Mouse (Mus musculus): ENCODE measurements around the gene Ceacam18. TPM values are rescaled to one million over a fixed set of nuclear protein-coding genes. Genes with fewer than 3 reads are reported as not detected.

Ceacam18 gene
- not detected in 2 replicates for polyA plus RNA-seq (2012; ENCODE audit: insufficient read depth, insufficient read length, missing spikeins)

DNA sequence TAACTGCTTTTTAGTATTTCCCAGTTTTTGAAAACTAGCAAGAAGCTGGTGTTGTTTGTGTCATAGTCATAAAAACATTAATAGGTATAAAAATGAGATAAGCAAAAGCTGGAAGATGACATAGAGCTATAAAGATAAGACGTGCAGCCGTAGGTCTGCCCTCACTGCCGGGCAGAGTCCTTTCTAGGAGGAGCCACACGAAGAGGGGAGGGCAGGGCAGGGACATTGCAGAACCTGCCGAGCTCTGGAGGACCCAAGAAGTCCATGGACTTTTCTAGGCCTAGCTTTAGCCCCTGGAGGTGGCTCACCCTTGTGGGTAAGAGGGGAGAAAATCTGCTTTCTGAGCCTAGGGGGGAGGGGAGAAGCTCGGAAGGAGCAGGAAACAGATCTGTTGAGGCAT, at the start of gene Ceacam18:
Gene Ceacam18 (plus strand): TSS at position 208 of the 400 bp plus-strand sequence.
- Histone ChIP-seq H3K4me1 (ENCODE audit: control insufficient read depth, insufficient read depth, low read length) (peaks cover 24% of the 10 kb centered on the region), H3K27ac (ENCODE audit: insufficient read depth, low read depth, low read length) (no peak within 1 kb of the TSS), H3K4me3 (ENCODE audit: insufficient read depth, low read length) (no peak within 1 kb of the TSS)
- TF ChIP-seq CTCF (IDR thresholded peaks at IDR 0.05; ENCODE audit: low read depth, low read length) (no peak), POLR2A (IDR thresholded peaks at IDR 0.05; ENCODE audit: borderline replicate concordance, low read depth, low read length) (no peak)

DNA sequence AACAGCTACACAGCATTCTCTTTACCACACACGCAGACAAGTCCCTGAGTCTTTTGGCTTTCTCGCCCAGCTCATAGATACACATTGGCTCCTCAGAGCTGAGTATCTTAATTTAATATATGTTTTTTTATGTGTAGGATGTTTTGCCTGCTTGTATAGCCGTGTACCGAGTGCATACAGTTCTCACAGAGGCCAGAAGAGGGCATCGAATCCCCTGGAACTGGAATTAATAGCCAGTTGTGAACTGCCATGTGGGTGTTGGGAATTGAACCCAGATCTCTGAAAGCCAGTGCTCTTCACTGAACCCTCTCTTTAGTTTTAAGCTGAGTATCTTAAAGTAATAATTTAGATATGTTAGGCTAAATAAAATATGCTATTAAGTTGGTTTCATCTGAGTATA, 49.7 kb upstream of the Ceacam18 start:
- Histone ChIP-seq H3K4me1 (ENCODE audit: control insufficient read depth, insufficient read depth, low read length) (peaks cover 10% of the 10 kb centered on the region), H3K27ac (ENCODE audit: insufficient read depth, low read depth, low read length) (no peak overlapping the region), H3K4me3 (ENCODE audit: insufficient read depth, low read length) (no peak overlapping the region)
- no peak for TF ChIP-seq POLR2A (IDR thresholded peaks at IDR 0.05; ENCODE audit: borderline replicate concordance, low read depth, low read length)
- TF ChIP-seq CTCF (IDR thresholded peaks at IDR 0.05; ENCODE audit: low read depth, low read length): no peak

DNA sequence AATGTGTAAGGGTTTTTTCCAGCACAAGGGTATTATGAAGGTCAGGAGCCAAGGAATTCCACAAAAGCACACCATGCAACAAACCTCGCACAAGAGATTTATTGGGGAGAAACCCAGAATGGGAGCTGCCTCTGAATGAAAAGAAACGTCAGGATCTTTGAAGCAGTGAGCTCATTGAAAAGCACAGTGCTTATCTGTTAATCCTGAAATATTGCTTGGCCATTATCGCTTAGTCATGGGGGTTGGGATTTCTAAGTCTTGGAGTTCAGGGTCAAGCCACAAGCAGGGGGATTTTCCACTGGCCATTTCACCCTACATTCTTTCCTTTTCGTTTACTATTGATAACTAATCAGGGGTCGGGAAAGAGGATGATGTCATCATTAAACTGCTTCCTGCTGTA, 32.6 kb upstream of the Ceacam18 start:
- no peak for TF ChIP-seq POLR2A (IDR thresholded peaks at IDR 0.05; ENCODE audit: borderline replicate concordance, low read depth, low read length)
- no peak for TF ChIP-seq CTCF (IDR thresholded peaks at IDR 0.05; ENCODE audit: low read depth, low read length)
- peaks cover 10% of the 10 kb centered on the region for H3K4me1 ChIP-seq (ENCODE audit: control insufficient read depth, insufficient read depth, low read length)
- no peak overlapping the region for H3K4me3 ChIP-seq (ENCODE audit: insufficient read depth, low read length)
- H3K27ac ChIP-seq (ENCODE audit: insufficient read depth, low read depth, low read length): no peak overlapping the region

DNA sequence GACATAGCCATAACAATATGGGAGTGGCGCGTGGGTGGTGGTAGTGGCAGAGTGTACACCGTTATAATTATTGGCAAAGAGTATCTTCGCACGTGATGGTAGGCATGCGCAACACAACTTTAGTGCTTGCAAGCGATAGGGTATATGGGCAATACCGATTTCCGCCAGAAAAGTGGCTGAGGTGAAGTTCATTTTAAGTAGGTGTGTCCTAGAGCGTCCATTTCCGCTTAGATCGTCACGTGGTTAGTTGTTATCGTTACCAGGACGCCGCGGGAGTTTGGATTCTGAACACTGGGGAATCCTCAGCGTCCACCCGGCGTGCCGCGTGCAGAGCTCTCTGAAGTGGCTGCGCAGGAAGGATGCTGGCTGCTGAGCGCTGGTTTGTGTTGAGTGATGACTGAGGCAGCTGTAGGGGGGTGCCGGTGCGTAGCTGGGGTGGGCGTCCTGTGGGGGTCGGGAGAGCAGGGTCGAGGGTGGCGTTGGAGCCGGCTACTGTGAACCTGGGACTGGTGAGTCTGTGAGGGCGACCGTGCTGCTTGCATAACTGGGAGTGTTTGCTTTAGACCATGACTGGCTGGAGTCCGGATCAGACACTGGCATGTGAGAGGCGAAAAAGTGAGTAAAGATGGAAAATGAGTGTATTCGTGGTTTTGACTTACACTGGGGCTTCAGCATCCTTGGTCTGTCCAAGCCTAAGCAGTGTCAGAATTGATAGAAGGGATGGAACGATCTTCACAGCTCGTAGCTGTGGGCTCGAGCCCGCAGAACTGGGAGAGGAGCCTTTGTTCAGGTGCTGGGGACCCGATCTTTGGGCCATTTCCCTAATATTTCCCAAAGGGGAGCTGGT, 27.4 kb upstream of the Ceacam18 start, which contains the start of gene Zfp819:
Gene Zfp819 (plus strand): TSS at position 274 of the 847 bp plus-strand sequence.
- H3K4me1 ChIP-seq (ENCODE audit: control insufficient read depth, insufficient read depth, low read length): peaks cover 27% of the 10 kb centered on the region
- H3K27ac ChIP-seq (ENCODE audit: insufficient read depth, low read depth, low read length): no peak within 1 kb of the TSS
- peak within 1 kb of the TSS; percentile 21 for H3K4me3 ChIP-seq (ENCODE audit: insufficient read depth, low read length)
- TF ChIP-seq CTCF (IDR thresholded peaks at IDR 0.05; ENCODE audit: low read depth, low read length) (no peak), POLR2A (IDR thresholded peaks at IDR 0.05; ENCODE audit: borderline replicate concordance, low read depth, low read length) (no peak)

DNA sequence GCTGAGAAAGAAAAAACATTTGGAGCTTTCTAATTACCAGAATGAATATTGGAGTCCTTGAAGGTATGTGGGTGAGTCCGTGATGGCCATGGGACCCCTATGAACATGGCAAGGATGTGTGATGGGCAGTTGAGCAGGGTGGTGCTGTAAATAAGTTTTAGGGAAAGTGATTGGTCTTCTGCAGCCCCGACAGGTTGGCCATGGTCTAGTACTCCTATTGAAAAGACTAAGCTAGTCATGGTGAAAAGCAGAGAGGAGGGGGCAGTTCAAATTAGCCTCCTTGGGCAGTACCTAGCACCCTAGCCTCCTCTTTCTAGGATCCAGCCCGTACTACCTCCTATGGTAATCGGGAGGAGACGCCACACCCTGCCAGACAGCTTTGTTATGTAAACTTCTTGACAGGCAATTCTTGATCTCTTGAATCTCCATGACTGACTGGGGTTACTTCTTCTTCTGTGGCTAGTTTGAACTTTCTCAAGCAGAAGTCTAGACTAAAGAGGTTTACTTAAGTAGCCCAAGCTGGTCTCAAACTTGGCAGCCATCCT, 26.7 kb upstream of the Ceacam18 start:
- TF ChIP-seq CTCF (IDR thresholded peaks at IDR 0.05; ENCODE audit: low read depth, low read length): no peak
- no peak for TF ChIP-seq POLR2A (IDR thresholded peaks at IDR 0.05; ENCODE audit: borderline replicate concordance, low read depth, low read length)
- no peak overlapping the region for H3K4me3 ChIP-seq (ENCODE audit: insufficient read depth, low read length)
- peaks cover 27% of the 10 kb centered on the region for H3K4me1 ChIP-seq (ENCODE audit: control insufficient read depth, insufficient read depth, low read length)
- no peak overlapping the region for H3K27ac ChIP-seq (ENCODE audit: insufficient read depth, low read depth, low read length)

DNA sequence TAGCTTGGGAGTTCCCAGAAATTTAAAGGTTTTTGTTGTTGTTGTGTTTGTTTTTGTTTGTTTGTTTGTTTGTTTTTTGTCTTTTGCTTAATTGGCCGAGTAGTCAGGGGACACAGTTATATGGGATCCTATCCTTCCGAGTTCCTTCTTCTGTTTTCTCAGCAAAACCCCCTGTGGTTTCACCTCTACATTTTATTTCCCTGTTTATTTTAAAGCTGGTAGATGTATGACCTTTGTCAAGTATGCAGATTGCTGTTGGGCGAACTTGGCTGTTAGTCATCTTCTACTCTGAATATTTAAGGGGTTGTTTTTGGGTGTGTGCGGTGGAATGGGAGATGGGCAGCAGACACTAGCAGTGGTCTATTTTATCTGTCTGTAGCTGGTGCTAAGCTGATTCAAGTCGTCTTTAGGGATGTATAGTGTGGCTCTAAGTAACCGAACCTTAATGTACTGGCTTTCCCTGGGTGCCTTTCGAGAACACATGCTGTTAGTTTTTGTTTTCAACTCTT, 26.1 kb upstream of the Ceacam18 start:
- peaks cover 28% of the 10 kb centered on the region for H3K4me1 ChIP-seq (ENCODE audit: control insufficient read depth, insufficient read depth, low read length)
- H3K4me3 ChIP-seq (ENCODE audit: insufficient read depth, low read length): no peak overlapping the region
- no peak overlapping the region for H3K27ac ChIP-seq (ENCODE audit: insufficient read depth, low read depth, low read length)
- TF ChIP-seq POLR2A (IDR thresholded peaks at IDR 0.05; ENCODE audit: borderline replicate concordance, low read depth, low read length) (no peak), CTCF (IDR thresholded peaks at IDR 0.05; ENCODE audit: low read depth, low read length) (no peak)

GRCm38 (mm10) chr7:43613816-43614551, 20.5 kb upstream of the Ceacam18 start:
- H3K27ac ChIP-seq (ENCODE audit: insufficient read depth, low read depth, low read length): no peak overlapping the region
- TF ChIP-seq CTCF (IDR thresholded peaks at IDR 0.05; ENCODE audit: low read depth, low read length) (no peak), POLR2A (IDR thresholded peaks at IDR 0.05; ENCODE audit: borderline replicate concordance, low read depth, low read length) (no peak)
- H3K4me3 ChIP-seq (ENCODE audit: insufficient read depth, low read length): no peak overlapping the region
- peaks cover 12% of the 10 kb centered on the region for H3K4me1 ChIP-seq (ENCODE audit: control insufficient read depth, insufficient read depth, low read length)

DNA sequence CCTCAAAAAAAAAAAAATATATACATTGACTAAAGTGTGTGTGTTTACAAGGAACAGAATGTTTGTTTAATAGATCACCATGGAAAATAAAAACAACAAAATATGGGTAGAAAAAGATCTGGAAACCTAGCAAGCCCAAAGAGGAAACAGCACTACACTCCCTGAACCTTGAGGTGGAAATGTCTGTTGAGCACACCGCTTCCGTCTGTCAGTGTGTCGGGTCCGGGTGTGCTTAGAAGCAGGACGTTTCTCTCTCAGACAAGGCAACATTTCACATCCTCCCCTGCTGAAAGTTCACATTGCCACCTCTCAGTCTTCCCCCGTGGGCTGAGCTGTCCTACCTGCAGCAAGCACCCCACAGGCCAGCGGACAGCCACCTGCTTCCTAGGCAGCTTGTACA, 11.6 kb upstream of the Ceacam18 start:
- Histone ChIP-seq H3K4me1 (ENCODE audit: control insufficient read depth, insufficient read depth, low read length) (no peaks in the 10 kb centered on the region), H3K27ac (ENCODE audit: insufficient read depth, low read depth, low read length) (no peak overlapping the region), H3K4me3 (ENCODE audit: insufficient read depth, low read length) (no peak overlapping the region)
- no peak for TF ChIP-seq POLR2A (IDR thresholded peaks at IDR 0.05; ENCODE audit: borderline replicate concordance, low read depth, low read length)
- TF ChIP-seq CTCF (IDR thresholded peaks at IDR 0.05; ENCODE audit: low read depth, low read length): no peak

DNA sequence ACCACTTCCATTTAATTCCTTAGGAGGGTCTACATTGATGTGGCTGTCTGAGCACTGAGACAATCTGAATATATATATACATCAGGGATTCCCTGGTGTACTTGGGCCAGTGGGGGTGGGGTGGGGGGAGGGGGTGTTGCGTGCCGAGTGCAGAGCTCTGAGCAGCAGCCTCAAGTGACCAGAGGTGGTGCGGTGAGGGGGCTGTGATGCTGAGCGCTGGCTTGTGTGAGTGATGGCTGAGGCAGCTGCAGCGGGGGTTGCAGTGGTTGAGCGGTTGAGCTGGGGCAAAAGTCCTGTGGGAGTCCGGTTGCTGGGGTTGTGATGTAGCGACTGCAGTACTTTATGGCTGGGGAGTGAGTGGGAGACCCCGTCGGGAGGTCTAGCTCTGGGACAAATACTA, 10.7 kb upstream of the Ceacam18 start:
- H3K27ac ChIP-seq (ENCODE audit: insufficient read depth, low read depth, low read length): no peak overlapping the region
- H3K4me1 ChIP-seq (ENCODE audit: control insufficient read depth, insufficient read depth, low read length): no peaks in the 10 kb centered on the region
- H3K4me3 ChIP-seq (ENCODE audit: insufficient read depth, low read length): no peak overlapping the region
- TF ChIP-seq POLR2A (IDR thresholded peaks at IDR 0.05; ENCODE audit: borderline replicate concordance, low read depth, low read length) (no peak), CTCF (IDR thresholded peaks at IDR 0.05; ENCODE audit: low read depth, low read length) (no peak)

All from bone marrow macrophage, adult 2 months (primary cell).